Mouse (Mus musculus) liver, postnatal 0 days (tissue): ENCODE data around the gene Faah. TPM values are rescaled to one million over a fixed set of nuclear protein-coding genes. Genes with fewer than 3 reads are reported as not detected.

Experiments
- ATAC-seq: fragments of 200-750 bp; cut with Nextera tagmentation; 2 replicates; pipeline ENCODE4 v1.8.0; 2017; ENCODE audit warnings: mild to moderate bottlenecking, moderate library complexity
- DNase-seq: peaks from one replicate; pipeline ENCODE4 v3.0.0-alpha.2; 2016
- H3K27ac ChIP-seq: fragments of 300-500 bp; sonication (generic); 2 replicates; pipeline ENCODE4 v1.5.1; 2014; ENCODE audit warnings: antibody characterized with exemption, moderate library complexity, mild to moderate bottlenecking, low read depth
- H3K27me3 ChIP-seq: fragments of 300-500 bp; sonication (generic); 2 replicates; pipeline ENCODE4 v1.6.1; 2014; ENCODE audit warnings: low read length, control low read depth, mixed read lengths; ENCODE audit not compliant: insufficient read depth
- H3K36me3 ChIP-seq: fragments of 300-500 bp; sonication (generic); replicated peaks from 2 replicates; pipeline ENCODE4 v1.6.1; 2014; ENCODE audit warnings: mild to moderate bottlenecking, control low read depth, low read length, moderate library complexity, mixed read lengths; ENCODE audit not compliant: insufficient read depth
- H3K4me1 ChIP-seq: fragments of 300-500 bp; sonication (generic); 2 replicates; pipeline ENCODE4 v1.6.1; 2014; ENCODE audit warnings: antibody characterized with exemption, mild to moderate bottlenecking, control low read depth; ENCODE audit not compliant: insufficient read depth
- H3K4me2 ChIP-seq: fragments of 300-500 bp; sonication (generic); 2 replicates; pipeline ENCODE4 v1.6.1; 2014; ENCODE audit warnings: low read depth, mild to moderate bottlenecking, low read length, moderate library complexity, mixed read lengths
- H3K4me3 ChIP-seq: fragments of 300-500 bp; sonication (generic); 2 replicates; pipeline ENCODE4 v1.5.1; 2014; ENCODE audit warnings: low read depth, low read length
- H3K9ac ChIP-seq: fragments of 300-500 bp; sonication (generic); replicated peaks from 2 replicates; pipeline ENCODE4 v1.6.1; 2014; ENCODE audit warnings: mild to moderate bottlenecking, moderate library complexity
- H3K9me3 ChIP-seq: fragments of 300-500 bp; sonication (generic); 2 replicates; pipeline ENCODE4 v1.6.1; 2016; ENCODE audit warnings: mild to moderate bottlenecking, control low read depth, low read length, mixed read lengths
- CTCF ChIP-seq: sonication (generic); IDR thresholded peaks from 2 replicates; pipeline ENCODE4 v1.5.1; 2016; ENCODE audit warnings: antibody characterized with exemption, low read depth
- EP300 ChIP-seq: IDR thresholded peaks from 2 replicates; pipeline ENCODE4 v1.6.1; 2016; ENCODE audit warnings: antibody characterized with exemption, low read depth, mild to moderate bottlenecking
- WGBS: fragments of 180-500 bp; shearing (Covaris S2); extraction: QIAGEN DNeasy Blood & Tissue Kit; methylation state at CpG from one replicate; pipeline ENCODE4 v1.1.7; 2014; ENCODE audit not compliant: insufficient replicate concordance; 5-methylcytosine and 5-hydroxymethylcytosine counted together
- polyA plus RNA-seq: library from polyadenylated mRNA; unstranded; fragments of >200 nt; fragmentation: Nextera tagmentation; extraction: Ambion mirVana; gene quantifications from 2 replicates; pipeline ENCODE4 v1.2.1, GENCODE M21; 2015

Gene Faah
- polyA plus RNA-seq, 1 experiment from 2014 or later: 31.4 TPM

DNA sequence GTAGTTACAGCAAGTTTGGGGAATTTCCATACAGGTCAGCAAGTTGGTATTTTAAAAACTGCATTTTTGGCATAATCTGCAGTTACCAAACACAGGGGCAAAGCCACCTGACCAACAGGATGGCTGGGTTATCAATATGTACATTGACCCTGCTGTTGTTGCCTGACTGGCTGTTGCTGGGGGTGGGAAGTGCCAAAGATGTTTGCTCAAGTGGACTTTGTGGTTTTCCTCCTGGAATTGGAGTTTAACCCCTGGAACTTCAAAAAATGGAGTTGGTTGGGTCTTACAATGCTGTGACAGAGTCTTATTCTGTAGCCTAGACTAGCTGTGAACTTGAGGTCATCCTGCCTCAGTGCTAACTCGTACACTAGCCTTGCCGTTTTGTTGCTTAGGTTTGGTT lies 22.7 kb upstream of the Faah start:
- ATAC-seq (peak; percentile 82), DNase-seq (no peak)
- Histone ChIP-seq H3K4me3 (no peak overlapping the region), H3K4me2 (no peak overlapping the region), H3K27ac (peak overlapping the region; percentile 69), H3K27me3 (no peaks in the 10 kb centered on the region), H3K4me1 (0 out of 2 replicates have a peak, but pooled peaks cover 5% of the 10 kb centered on the region), H3K9ac (no peak overlapping the region), H3K9me3 (no peaks in the 10 kb centered on the region), H3K36me3 (peaks cover 3% of the 10 kb centered on the region)
- WGBS: 71% methylated on average over 2 of the region's 2 CpGs
- TF ChIP-seq EP300: peak; percentile 81
- TF ChIP-seq CTCF: no peak

GRCm38 (mm10) chr4:116033374-116033773 lies 15.6 kb upstream of the Faah start:
- Histone ChIP-seq H3K27ac (no peak overlapping the region), H3K4me2 (no peak overlapping the region), H3K27me3 (no peaks in the 10 kb centered on the region), H3K9me3 (no peaks in the 10 kb centered on the region), H3K36me3 (peaks cover 17% of the 10 kb centered on the region), H3K4me3 (no peak overlapping the region), H3K4me1 (peaks cover 3% of the 10 kb centered on the region; the same call in 1 of the 2 replicates), H3K9ac (no peak overlapping the region)
- no peak for DNase-seq
- 89% methylated on average over 5 of the region's 5 CpGs for WGBS
- TF ChIP-seq CTCF: no peak
- no peak for TF ChIP-seq EP300
- ATAC-seq: no peak

DNA sequence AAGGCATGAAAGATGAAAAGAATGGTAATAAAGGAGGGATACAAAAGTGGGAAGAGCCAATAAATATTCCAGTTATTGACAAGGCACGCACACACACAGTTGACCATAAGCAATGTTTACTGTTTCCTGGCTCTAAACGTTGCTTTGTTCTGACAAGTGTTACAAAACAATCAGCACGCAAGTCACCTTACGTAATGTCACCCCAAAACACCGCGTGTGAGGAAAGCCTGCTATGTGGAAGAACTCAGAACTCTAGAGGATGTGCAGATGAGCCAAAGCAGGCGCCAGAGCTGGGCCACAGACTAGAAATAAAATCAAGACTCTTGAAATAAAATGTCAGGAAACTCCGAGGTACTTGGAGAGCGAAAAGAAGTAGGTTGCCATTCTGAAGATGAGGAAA lies 15.2 kb upstream of the Faah start:
- H3K27me3 ChIP-seq: no peaks in the 10 kb centered on the region
- no peak overlapping the region for H3K27ac ChIP-seq
- no peak overlapping the region for H3K9ac ChIP-seq
- peaks cover 17% of the 10 kb centered on the region for H3K36me3 ChIP-seq
- peaks cover 3% of the 10 kb centered on the region; the same call in 1 of the 2 replicates for H3K4me1 ChIP-seq
- no peak overlapping the region for H3K4me2 ChIP-seq
- 68% methylated on average over 9 of the region's 9 CpGs for WGBS
- no peaks in the 10 kb centered on the region for H3K9me3 ChIP-seq
- ATAC-seq (no peak), DNase-seq (no peak)
- TF ChIP-seq EP300 (no peak), CTCF (no peak)
- H3K4me3 ChIP-seq: no peak overlapping the region

DNA sequence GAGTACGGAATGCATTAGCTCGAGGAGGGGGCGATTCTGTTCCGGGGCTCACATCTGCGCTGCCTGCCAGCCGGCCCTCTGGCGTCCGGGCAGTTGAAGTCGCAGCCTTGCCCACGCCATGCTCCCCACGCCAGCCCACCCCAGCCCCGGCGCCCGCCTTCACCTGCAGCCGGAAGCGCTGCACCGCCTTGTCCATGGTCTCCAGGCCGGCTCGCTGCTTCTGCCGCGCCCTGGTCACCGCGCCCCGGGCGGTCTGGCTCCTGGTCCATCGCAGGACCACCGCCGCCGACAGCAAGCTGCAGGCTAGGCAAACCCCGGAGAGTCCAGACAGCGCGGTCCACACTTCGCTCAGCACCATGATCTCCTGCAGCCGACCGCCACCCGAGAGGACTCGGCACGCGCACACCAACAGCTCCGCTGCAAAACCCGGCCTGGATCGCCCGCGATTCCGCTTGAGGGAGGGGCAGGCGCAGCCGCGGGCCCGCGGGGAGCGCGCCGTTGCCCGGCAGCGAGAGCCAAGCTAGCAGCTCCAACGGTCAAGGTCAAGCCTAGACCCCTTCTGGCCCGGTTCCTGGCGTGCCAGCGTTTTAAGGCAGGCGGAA lies 325 bp downstream of the Faah start:
- Histone ChIP-seq H3K4me1 (peaks cover 5% of the 10 kb centered on the region; the same call in 1 of the 2 replicates), H3K4me2 (peak overlapping the region; percentile 85), H3K9me3 (no peaks in the 10 kb centered on the region), H3K27me3 (peaks cover 23% of the 10 kb centered on the region), H3K4me3 (peak overlapping the region; percentile 69), H3K36me3 (no peaks in the 10 kb centered on the region), H3K27ac (peak overlapping the region; percentile 94), H3K9ac (peak overlapping the region; percentile 67)
- ATAC-seq: peak; percentile 86
- no peak for TF ChIP-seq CTCF
- TF ChIP-seq EP300: no peak
- WGBS: under 1% methylated on average over 60 of the region's 60 CpGs
- DNase-seq: peak; percentile 81

DNA sequence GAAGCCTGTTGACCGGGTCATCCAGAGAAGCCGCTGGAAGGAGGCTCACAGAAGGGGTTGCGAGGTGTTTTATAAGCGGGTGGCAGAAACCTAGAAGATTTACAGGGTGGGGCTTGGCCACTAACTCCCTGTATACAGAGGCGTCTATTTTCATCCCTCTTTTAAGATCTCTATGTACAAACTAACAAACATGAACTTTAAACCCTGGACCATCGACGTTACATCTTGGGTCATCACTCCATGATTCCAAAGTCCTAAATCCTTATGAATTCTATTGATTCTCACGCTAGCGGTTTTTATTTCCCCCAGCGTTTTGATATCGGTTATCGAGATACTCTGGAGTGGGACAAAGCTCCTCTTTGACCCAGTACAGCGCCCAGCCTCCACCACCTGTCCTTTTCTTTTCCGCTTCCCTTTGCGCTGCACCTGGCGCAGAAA lies 845 bp downstream of the Faah start:
- Histone ChIP-seq H3K27ac (peak overlapping the region; percentile 94), H3K27me3 (peaks cover 23% of the 10 kb centered on the region), H3K9ac (peak overlapping the region; percentile 67), H3K36me3 (no peaks in the 10 kb centered on the region), H3K9me3 (no peaks in the 10 kb centered on the region), H3K4me3 (peak overlapping the region; percentile 69), H3K4me1 (peaks cover 5% of the 10 kb centered on the region; the same call in 1 of the 2 replicates), H3K4me2 (peak overlapping the region; percentile 85)
- WGBS: 11% methylated on average over 16 of the region's 16 CpGs
- TF ChIP-seq EP300 (peak; percentile 54; the same call in 1 of the 2 replicates), CTCF (no peak)
- DNase-seq (no peak), ATAC-seq (peak; percentile 82)

DNA sequence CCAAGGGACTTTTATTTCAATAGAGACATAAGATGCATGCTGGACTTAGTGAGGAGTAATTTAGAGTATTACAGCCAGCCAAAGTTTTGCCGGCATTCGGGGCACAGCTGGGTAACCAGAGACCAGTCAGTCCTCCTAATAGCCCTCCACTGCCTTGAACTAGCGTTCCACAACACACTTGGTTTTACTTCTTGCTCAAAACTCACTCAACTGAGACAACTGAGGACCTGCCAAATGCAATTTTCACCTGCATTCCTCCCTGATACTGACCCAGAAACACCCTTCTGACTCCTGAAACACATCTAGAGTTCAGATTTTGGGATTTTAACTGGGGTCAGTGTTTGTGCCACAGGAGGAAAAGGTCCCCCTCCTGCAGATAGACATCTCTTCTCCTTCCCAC lies 1.3 kb downstream of the Faah start:
- Histone ChIP-seq H3K4me2 (peak overlapping the region; percentile 85), H3K4me3 (peak overlapping the region; percentile 69), H3K9ac (peak overlapping the region; percentile 53), H3K9me3 (no peaks in the 10 kb centered on the region), H3K36me3 (no peaks in the 10 kb centered on the region), H3K4me1 (peaks cover 5% of the 10 kb centered on the region; the same call in 1 of the 2 replicates), H3K27ac (peak overlapping the region; percentile 94), H3K27me3 (peaks cover 23% of the 10 kb centered on the region)
- DNase-seq (no peak), ATAC-seq (no peak)
- no peak for TF ChIP-seq CTCF
- no peak for TF ChIP-seq EP300
- WGBS: 42% methylated on average over 3 of the region's 3 CpGs
